Mouse (Mus musculus): ENCODE results near the gene Tk2.
"Not testable (repeated sequence)": the region's sequence is repeated elsewhere in the genome, so short reads cannot be mapped to it uniquely, and the experiment has no call there.

The Tk2 gene

GRCm38 (mm10) chr8:104248276-104248675, at the start of gene Tk2:
Gene Tk2 (minus strand): TSS chr8:104248558.
- peak; percentile 55 for DNase-seq (ENCODE audit: low read depth, low spot score)

- no peak for DNase-seq (ENCODE audit: low read depth, low spot score)
Measured at GRCm38 (mm10) chr8:104294396-104294795, 46.0 kb upstream of the Tk2 start.

GRCm38 (mm10) chr8:104293081-104293480, 44.7 kb upstream of the Tk2 start, which contains the start of gene Cmtm2a:
Gene Cmtm2a (minus strand): TSS chr8:104293181.
- DNase-seq (ENCODE audit: low read depth, low spot score), result not testable (repeated sequence)

- DNase-seq (ENCODE audit: low read depth, low spot score), result no peak
Measured at GRCm38 (mm10) chr8:104268937-104269440, 20.6 kb upstream of the Tk2 start.

GRCm38 (mm10) chr8:104268368-104268767, 20.0 kb upstream of the Tk2 start:
- no peak for DNase-seq (ENCODE audit: low read depth, low spot score)

- not testable (repeated sequence) for DNase-seq (ENCODE audit: low read depth, low spot score)
Measured at GRCm38 (mm10) chr8:104264271-104264935, 16.0 kb upstream of the Tk2 start.

GRCm38 (mm10) chr8:104261802-104262201, 13.4 kb upstream of the Tk2 start:
- DNase-seq (ENCODE audit: low read depth, low spot score), result not testable (repeated sequence)

GRCm38 (mm10) chr8:104253016-104253415, 4.7 kb upstream of the Tk2 start:
- no peak for DNase-seq (ENCODE audit: low read depth, low spot score)

GRCm38 (mm10) chr8:104251461-104251860, 3.1 kb upstream of the Tk2 start:
- DNase-seq (ENCODE audit: low read depth, low spot score), result no peak

GRCm38 (mm10) chr8:104250439-104251367, 2.3 kb upstream of the Tk2 start, which contains the start of gene Cklf:
Gene Cklf (plus strand): TSS chr8:104250861.
- peak; percentile 79 for DNase-seq (ENCODE audit: low read depth, low spot score)

- DNase-seq (ENCODE audit: low read depth, low spot score), result no peak
Measured at GRCm38 (mm10) chr8:104249442-104249996, 1.2 kb upstream of the Tk2 start.

- DNase-seq (ENCODE audit: low read depth, low spot score), result no peak
Measured at GRCm38 (mm10) chr8:104247908-104248275, 466 bp downstream of the Tk2 start.

GRCm38 (mm10) chr8:104247054-104247907, 1.1 kb downstream of the Tk2 start:
- DNase-seq (ENCODE audit: low read depth, low spot score), result no peak

GRCm38 (mm10) chr8:104246621-104247020, 1.7 kb downstream of the Tk2 start:
- DNase-seq (ENCODE audit: low read depth, low spot score), result no peak

GRCm38 (mm10) chr8:104242038-104242644, 6.2 kb downstream of the Tk2 start:
- no peak for DNase-seq (ENCODE audit: low read depth, low spot score)

GRCm38 (mm10) chr8:104239418-104239861, 8.9 kb downstream of the Tk2 start:
- DNase-seq (ENCODE audit: low read depth, low spot score), result no peak

- DNase-seq (ENCODE audit: low read depth, low spot score), result no peak
Measured at GRCm38 (mm10) chr8:104234573-104234972, 13.8 kb downstream of the Tk2 start.

GRCm38 (mm10) chr8:104232919-104233318, 15.4 kb downstream of the Tk2 start:
- DNase-seq (ENCODE audit: low read depth, low spot score), result no peak

- no peak for DNase-seq (ENCODE audit: low read depth, low spot score)
Measured at GRCm38 (mm10) chr8:104232039-104232438, 16.3 kb downstream of the Tk2 start.

GRCm38 (mm10) chr8:104230377-104230776, 18.0 kb downstream of the Tk2 start:
- DNase-seq (ENCODE audit: low read depth, low spot score), result no peak

- no peak for DNase-seq (ENCODE audit: low read depth, low spot score)
Measured at GRCm38 (mm10) chr8:104227048-104227447, 21.3 kb downstream of the Tk2 start.
